Mouse (Mus musculus) adrenal gland, postnatal 10 days (tissue): Measurements from ENCODE around the gene Ankrd11. TPM values are rescaled to one million over a fixed set of nuclear protein-coding genes. Genes with fewer than 3 reads are reported as not detected.

ENCODE experiments used
- DNase-seq: peaks from one replicate; pipeline ENCODE4 v3.0.0; 2021; ENCODE audit warnings: mixed read lengths
- total RNA-seq, 2 experiments: library from RNA; stranded (reverse); gene quantifications; 2 replicates each; pipeline ENCODE4 v1.2.3; 2021

The Ankrd11 gene
- total RNA-seq, 2 experiments from 2014 or later: 73.9 to 103 TPM

DNA sequence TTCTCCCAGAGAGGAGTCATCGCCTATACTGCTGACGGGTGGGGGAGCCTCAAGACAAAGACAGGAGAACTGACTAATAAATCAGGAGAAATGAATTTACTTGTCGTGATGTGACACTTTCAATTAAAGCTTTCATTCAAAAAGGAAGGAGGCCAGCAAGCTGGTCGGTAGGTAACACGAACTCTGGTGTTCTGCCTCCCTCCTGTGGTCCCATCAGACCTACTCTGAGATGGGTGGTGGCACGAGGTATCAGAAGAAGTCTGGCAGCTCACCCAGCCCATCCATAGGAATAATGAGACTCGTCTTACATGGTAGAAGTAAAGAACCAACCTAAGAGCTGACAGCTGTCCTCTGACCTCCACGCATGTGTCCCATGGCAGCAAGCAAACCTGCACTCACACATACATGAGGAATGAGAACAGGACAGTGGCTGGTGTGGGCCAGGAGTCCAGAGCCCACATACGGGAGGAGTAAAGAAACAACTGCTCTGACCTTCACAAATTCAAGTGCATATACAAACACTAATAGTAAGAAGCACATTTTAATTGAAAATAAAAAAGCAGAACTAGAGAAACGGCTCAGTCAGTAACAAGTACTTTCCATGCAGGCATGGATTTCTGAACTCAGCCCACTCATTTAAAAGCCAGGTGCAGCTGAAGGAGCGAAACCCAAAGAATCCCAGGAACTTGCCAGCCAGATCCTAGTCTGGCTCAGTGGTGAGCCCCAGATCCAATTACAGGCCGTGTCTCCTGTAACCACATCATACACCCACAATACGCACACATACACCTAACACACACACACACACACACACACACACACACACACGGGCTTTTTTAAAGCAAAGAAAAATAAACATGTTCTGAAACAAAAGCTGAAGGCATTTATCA, 37.8 kb downstream of the Ankrd11 start:
- no peak for DNase-seq

GRCm38 (mm10) chr8:123000311-123000710, 41.8 kb downstream of the Ankrd11 start:
- no peak for DNase-seq

GRCm38 (mm10) chr8:122997963-122998362, 44.1 kb downstream of the Ankrd11 start:
- no peak for DNase-seq

GRCm38 (mm10) chr8:122993740-122994139, 48.3 kb downstream of the Ankrd11 start:
- DNase-seq: no peak

DNA sequence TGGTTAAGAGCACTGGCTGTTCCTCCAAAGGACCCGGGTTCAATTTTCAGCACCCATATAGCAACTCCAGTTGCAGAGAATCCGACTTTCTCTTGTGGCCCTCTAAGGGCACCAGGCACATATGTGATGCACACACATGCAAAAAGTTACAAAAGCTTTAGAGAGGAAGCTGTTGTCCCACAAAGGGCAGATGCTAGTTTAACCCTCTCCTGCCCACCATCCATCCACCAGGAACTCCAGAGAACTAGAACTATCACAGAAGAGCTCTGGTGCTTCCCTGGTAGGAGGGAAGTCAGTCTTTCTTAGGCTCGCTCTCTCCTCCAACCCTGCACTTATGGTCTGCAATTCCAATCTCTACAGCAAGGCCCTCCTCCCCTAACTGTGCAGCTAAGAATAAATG, 49.0 kb downstream of the Ankrd11 start:
- DNase-seq: no peak

DNA sequence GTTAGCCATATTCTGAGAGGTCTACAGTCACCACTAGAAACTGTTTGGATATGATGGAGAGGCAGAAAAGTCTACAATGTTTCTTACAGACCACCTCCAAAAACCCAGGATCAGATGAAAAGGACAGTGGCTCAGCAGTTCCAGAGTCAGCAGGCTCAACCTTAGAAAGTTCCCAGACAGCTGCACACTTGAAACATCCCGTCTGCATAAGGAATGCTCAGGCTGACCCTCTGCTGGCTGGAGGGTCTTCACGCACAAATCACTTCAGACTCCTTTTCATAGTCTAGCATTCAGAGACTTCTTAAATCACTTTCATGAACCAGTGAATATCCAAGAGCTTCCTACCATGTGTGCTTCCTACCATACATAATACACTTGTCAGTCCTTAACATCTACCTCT, 49.8 kb downstream of the Ankrd11 start:
- no peak for DNase-seq

GRCm38 (mm10) chr8:122991368-122991767, 50.7 kb downstream of the Ankrd11 start:
- DNase-seq: no peak

GRCm38 (mm10) chr8:122989976-122990375, 52.1 kb downstream of the Ankrd11 start:
- no peak for DNase-seq

DNA sequence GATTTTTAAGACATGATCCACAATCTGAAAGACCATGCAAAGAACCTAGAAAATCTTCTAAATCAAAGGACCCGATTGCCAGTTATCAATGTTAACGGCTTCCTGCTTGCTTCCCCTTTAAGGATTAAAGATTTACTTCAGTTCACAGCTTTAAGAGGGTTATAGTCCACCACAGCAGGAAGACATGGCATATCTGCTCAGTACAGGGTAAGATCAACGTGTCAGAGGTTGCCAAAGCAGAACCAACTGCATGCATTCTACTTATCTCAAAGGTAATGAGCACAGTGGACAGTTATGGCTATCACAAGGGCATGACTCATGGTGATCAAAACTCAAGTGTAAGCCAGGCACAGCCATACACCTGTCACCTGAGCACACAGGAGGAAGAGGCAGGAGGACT, 53.1 kb downstream of the Ankrd11 start:
- DNase-seq: no peak

- DNase-seq: no peak
Observed at GRCm38 (mm10) chr8:122987255-122987654, 54.8 kb downstream of the Ankrd11 start.

- DNase-seq: no peak
Observed at GRCm38 (mm10) chr8:122986501-122987184, 55.4 kb downstream of the Ankrd11 start.

DNA sequence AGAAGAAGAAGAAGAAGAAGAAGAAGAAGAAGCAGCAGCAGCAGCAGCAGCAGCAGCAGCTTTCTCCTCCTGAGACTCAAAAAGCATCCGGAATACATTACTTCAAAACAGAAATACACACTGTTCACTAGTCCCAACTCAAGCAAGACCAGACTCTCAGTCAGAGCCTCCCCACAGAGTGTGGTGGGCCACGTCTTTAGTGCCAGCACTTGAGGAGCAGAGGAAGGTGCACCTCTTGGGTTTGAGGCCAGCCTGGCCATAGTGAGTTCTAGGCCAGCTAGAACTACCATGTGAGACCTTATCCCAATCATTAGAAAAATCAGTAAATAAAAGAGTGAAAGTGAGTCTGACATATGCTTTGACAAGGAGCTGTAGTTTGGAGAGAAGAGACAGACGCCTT, 57.9 kb downstream of the Ankrd11 start:
- no peak for DNase-seq

DNA sequence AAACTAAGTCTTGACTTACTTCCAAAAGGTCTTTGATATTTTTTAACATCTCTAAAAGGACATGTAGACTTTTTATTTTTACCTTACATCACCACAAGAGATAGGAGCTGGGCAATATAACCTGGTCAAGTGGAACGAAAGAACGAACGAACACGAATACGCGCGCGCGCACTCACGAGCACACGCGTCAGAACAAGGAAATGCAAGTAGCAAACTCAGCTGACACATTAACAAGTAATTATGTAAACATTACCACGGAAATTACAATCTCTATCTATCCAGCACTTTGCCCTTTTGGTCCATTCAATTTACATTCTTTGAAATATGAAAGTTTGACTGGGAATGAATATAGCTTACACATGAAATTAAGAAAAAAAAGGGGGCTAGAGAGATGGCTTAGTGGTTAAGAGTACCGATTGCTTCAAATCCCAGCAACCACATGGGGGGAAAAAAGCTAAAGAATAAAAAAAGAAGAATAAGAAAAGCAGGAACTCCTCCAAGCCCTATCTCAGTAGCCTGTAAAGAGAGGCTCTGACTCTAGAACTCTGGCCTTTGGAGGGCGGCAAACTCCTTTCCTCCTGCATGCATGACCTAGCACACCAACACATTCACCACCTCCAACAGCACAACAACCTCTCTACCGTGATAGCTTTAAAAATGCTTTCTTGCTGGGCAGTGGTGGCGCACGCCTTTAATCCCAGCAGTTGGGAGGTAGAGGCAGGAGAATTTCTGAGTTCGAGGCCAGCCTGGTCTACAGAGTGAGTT, 58.7 kb downstream of the Ankrd11 start:
- DNase-seq: no peak

- no peak for DNase-seq
Observed at GRCm38 (mm10) chr8:122981646-122982045, 60.4 kb downstream of the Ankrd11 start.

DNA sequence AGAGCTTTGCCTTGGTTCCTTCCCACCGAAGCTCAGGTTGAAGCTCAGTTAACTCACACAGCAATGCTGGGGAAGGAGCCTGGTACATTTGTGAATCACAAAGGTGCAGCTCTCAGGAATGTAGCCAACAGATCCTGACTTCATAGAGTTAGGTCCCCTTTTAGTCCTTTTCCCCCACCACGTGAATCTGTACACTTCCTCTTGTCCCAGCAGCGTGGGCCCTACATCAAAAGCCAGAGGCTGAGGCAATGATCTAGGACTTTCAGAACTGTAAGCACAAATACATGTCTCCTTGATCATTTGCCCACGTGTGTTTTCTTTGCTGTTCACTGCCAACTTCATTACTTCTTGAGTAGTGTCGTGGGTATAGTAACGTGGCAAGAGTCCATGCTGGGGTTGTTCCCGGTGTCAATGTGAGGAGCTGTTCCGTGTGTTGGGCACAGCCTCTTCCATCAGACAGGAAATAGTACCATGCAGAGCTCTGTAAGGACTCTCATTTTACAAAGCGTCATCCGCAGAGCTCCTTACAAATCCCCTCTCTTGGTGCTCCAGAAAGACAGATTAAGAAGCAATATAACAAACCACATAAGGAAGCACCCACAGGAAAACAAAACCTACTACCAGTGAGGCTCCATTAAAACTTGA, 62.1 kb downstream of the Ankrd11 start:
- no peak for DNase-seq

DNA sequence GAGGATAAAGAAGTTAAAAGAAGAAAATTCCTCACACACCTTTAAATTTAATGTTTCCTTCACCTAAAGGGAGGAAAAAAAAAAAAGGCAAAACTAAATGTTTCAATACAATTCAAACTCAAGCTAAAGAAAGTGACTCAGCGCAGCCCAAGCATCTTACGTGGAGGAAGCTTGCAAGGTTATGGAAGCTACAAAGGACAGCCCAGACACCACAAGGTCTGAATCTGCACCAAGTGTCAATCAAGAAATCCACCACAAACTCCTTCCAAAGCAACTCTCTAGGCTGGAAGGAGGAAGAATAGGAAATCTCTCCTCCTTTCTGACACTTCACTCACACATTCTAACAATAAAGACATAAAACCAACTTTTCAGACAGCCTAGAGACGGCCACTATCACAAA, 62.7 kb downstream of the Ankrd11 start:
- DNase-seq: no peak

GRCm38 (mm10) chr8:122976046-122976445, 66.0 kb downstream of the Ankrd11 start:
- no peak for DNase-seq

GRCm38 (mm10) chr8:122969964-122970620, 72.0 kb downstream of the Ankrd11 start:
- DNase-seq: no peak

- DNase-seq: no peak
Observed at GRCm38 (mm10) chr8:122968145-122968544, 73.9 kb downstream of the Ankrd11 start.

- no peak for DNase-seq
Observed at GRCm38 (mm10) chr8:122966638-122967037, 75.4 kb downstream of the Ankrd11 start.

- no peak for DNase-seq
Observed at GRCm38 (mm10) chr8:122962046-122962445, 80.0 kb downstream of the Ankrd11 start.

GRCm38 (mm10) chr8:122961458-122961857, 80.6 kb downstream of the Ankrd11 start:
- DNase-seq: no peak
